Mouse (Mus musculus): ENCODE data around the gene Lyl1.
A peak's percentile ranks its signal among the peaks of the same experiment; 100 is the strongest.

Lyl1 gene

GRCm38 (mm10) chr8:84684537-84684936 lies 16.7 kb upstream of the Lyl1 start:
- TF ChIP-seq CTCF (conservative IDR thresholded peaks at IDR 0.05; ENCODE audit: low read length) (no peak), NANOG (IDR thresholded peaks at IDR 0.05; ENCODE audit: borderline replicate concordance, low read length) (no peak), POU5F1 (IDR thresholded peaks at IDR 0.05; ENCODE audit: borderline replicate concordance, low read length) (no peak)
- Histone ChIP-seq H3K4me1 (replicated peaks; ENCODE audit: low read depth, low read length) (peaks cover 77% of the 10 kb centered on the region), H3K4me3 (replicated peaks; ENCODE audit: low read length) (peak overlapping the region; percentile 87), H3K9me3 (ENCODE audit: low read length) (no peaks in the 10 kb centered on the region), H3K27me3 (ENCODE audit: insufficient read depth, low read length) (no peaks in the 10 kb centered on the region), H3K36me3 (ENCODE audit: insufficient read depth, low read length) (peaks cover 65% of the 10 kb centered on the region)

GRCm38 (mm10) chr8:84686191-84687002 lies 14.9 kb upstream of the Lyl1 start, which contains the start of gene Trmt1:
Gene Trmt1 (plus strand): TSS chr8:84686307.
- peaks cover 60% of the 10 kb centered on the region for H3K36me3 ChIP-seq (ENCODE audit: insufficient read depth, low read length)
- H3K4me3 ChIP-seq (replicated peaks; ENCODE audit: low read length): peak within 1 kb of the TSS; percentile 97
- peaks cover 76% of the 10 kb centered on the region for H3K4me1 ChIP-seq (replicated peaks; ENCODE audit: low read depth, low read length)
- no peaks in the 10 kb centered on the region for H3K27me3 ChIP-seq (ENCODE audit: insufficient read depth, low read length)
- no peaks in the 10 kb centered on the region for H3K9me3 ChIP-seq (ENCODE audit: low read length)
- TF ChIP-seq POU5F1 (IDR thresholded peaks at IDR 0.05; ENCODE audit: borderline replicate concordance, low read length): no peak
- TF ChIP-seq NANOG (IDR thresholded peaks at IDR 0.05; ENCODE audit: borderline replicate concordance, low read length): no peak
- TF ChIP-seq CTCF (conservative IDR thresholded peaks at IDR 0.05; ENCODE audit: low read length): no peak

DNA sequence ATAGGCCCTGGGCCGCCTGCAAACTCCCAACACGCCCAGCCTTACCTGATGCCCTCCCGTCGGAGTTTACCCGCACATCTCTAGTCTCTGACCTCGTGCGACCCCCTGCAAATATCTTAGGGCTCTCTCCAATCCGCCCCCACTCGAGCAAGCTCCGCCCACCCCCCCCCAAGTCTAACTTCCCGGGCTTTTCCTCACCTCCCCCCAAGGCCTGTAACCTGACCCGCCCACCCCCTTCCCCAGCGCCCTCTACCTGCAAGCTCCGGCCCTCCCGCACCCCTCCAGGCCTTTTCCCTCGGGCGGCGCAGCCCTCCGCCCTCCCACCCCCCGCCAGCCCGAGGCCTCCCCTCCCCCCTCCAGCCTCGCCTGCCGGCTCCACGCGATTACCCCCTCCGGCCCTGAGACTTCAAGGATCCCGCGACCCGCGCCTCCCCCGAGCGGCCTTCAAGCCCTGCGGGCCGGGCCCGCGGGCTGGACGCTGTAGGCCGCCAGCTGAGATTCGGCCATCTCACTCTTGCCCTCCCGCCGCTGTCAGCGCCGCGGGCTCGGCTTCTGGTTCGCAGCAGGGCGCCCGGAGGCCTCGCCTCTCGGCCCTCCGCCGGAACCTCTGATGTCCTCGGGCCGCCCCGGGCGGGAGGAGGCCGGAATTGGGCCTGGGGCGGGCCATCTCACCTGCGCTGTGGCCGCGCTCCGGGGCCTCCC lies 14.1 kb upstream of the Lyl1 start:
- Histone ChIP-seq H3K27me3 (ENCODE audit: insufficient read depth, low read length) (no peaks in the 10 kb centered on the region), H3K9me3 (ENCODE audit: low read length) (no peaks in the 10 kb centered on the region), H3K4me1 (replicated peaks; ENCODE audit: low read depth, low read length) (peaks cover 68% of the 10 kb centered on the region), H3K4me3 (replicated peaks; ENCODE audit: low read length) (peak overlapping the region; percentile 97), H3K36me3 (ENCODE audit: insufficient read depth, low read length) (peaks cover 59% of the 10 kb centered on the region)
- TF ChIP-seq POU5F1 (IDR thresholded peaks at IDR 0.05; ENCODE audit: borderline replicate concordance, low read length): no peak
- TF ChIP-seq NANOG (IDR thresholded peaks at IDR 0.05; ENCODE audit: borderline replicate concordance, low read length): no peak
- TF ChIP-seq CTCF (conservative IDR thresholded peaks at IDR 0.05; ENCODE audit: low read length): no peak

DNA sequence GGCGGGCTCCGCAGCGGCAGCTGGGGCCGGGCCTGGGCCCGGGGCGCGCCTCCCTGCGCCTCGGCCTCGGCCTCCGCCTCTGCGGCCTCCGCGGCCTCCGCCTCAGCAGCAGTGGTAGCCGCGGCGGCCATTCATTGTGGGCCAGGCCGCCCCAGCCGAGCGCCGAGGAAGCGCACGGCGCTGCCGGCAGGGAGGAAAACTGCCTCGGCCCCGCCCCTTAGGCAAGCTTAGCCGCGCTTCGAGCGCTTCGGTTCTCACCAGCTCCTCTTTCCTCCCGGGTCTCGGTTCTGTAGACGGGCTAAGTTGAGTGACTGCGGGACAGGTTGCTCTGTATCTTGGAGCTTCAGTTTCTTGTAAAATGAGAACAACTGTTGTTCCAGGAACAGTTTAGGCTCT lies 13.6 kb upstream of the Lyl1 start, which contains the start of gene Nacc1:
TSS of gene Nacc1 (minus strand) at position 158 of the 396 bp plus-strand sequence.
- Histone ChIP-seq H3K9me3 (ENCODE audit: low read length) (no peaks in the 10 kb centered on the region), H3K4me1 (replicated peaks; ENCODE audit: low read depth, low read length) (peaks cover 67% of the 10 kb centered on the region), H3K4me3 (replicated peaks; ENCODE audit: low read length) (peak within 1 kb of the TSS; percentile 97), H3K36me3 (ENCODE audit: insufficient read depth, low read length) (peaks cover 59% of the 10 kb centered on the region), H3K27me3 (ENCODE audit: insufficient read depth, low read length) (no peaks in the 10 kb centered on the region)
- TF ChIP-seq NANOG (IDR thresholded peaks at IDR 0.05; ENCODE audit: borderline replicate concordance, low read length) (no peak), CTCF (conservative IDR thresholded peaks at IDR 0.05; ENCODE audit: low read length) (no peak), POU5F1 (IDR thresholded peaks at IDR 0.05; ENCODE audit: borderline replicate concordance, low read length) (no peak)

- no peak for TF ChIP-seq CTCF (conservative IDR thresholded peaks at IDR 0.05; ENCODE audit: low read length)
- no peak for TF ChIP-seq NANOG (IDR thresholded peaks at IDR 0.05; ENCODE audit: borderline replicate concordance, low read length)
- TF ChIP-seq POU5F1 (IDR thresholded peaks at IDR 0.05; ENCODE audit: borderline replicate concordance, low read length): no peak
- Histone ChIP-seq H3K36me3 (ENCODE audit: insufficient read depth, low read length) (peaks cover 59% of the 10 kb centered on the region), H3K4me1 (replicated peaks; ENCODE audit: low read depth, low read length) (peaks cover 62% of the 10 kb centered on the region)
These were observed 12.0 kb upstream of the Lyl1 start for GRCm38 (mm10) chr8:84689091-84689915.

DNA sequence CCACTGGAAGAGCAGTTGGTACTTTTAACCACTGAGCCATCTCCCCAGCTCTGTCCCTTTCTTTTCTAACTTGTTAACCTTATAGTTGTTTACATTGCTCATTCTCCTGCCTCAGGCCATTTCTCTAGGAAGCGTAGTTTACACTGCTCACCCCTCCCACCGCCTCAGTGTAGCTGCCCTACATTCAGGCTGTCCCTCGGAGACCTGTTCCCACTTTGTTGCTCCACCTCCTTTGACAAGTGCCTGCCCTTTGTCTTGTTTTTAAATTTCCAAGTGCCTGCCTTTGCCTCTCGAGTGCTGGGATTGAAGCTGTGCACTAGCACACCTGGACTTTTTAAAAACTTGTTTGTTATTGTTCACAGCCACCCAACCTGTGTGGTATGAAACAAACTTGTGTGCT lies 7.9 kb upstream of the Lyl1 start:
- TF ChIP-seq CTCF (conservative IDR thresholded peaks at IDR 0.05; ENCODE audit: low read length) (no peak), NANOG (IDR thresholded peaks at IDR 0.05; ENCODE audit: borderline replicate concordance, low read length) (no peak), POU5F1 (IDR thresholded peaks at IDR 0.05; ENCODE audit: borderline replicate concordance, low read length) (no peak)
- Histone ChIP-seq H3K9me3 (ENCODE audit: low read length) (no peaks in the 10 kb centered on the region), H3K36me3 (ENCODE audit: insufficient read depth, low read length) (peaks cover 83% of the 10 kb centered on the region), H3K27me3 (ENCODE audit: insufficient read depth, low read length) (no peaks in the 10 kb centered on the region), H3K4me1 (replicated peaks; ENCODE audit: low read depth, low read length) (peaks cover 68% of the 10 kb centered on the region), H3K4me3 (replicated peaks; ENCODE audit: low read length) (no peak overlapping the region)

More at GRCm38 (mm10) chr8:84689091-84689915, 12.0 kb upstream of the Lyl1 start:
- H3K4me3 ChIP-seq (replicated peaks; ENCODE audit: low read length): peak overlapping the region; percentile 97
- H3K9me3 ChIP-seq (ENCODE audit: low read length): no peaks in the 10 kb centered on the region
- no peaks in the 10 kb centered on the region for H3K27me3 ChIP-seq (ENCODE audit: insufficient read depth, low read length)

GRCm38 (mm10) chr8:84695140-84695539 lies 6.1 kb upstream of the Lyl1 start:
- Histone ChIP-seq H3K4me1 (replicated peaks; ENCODE audit: low read depth, low read length) (peaks cover 71% of the 10 kb centered on the region), H3K27me3 (ENCODE audit: insufficient read depth, low read length) (no peaks in the 10 kb centered on the region), H3K36me3 (ENCODE audit: insufficient read depth, low read length) (peaks cover 99% of the 10 kb centered on the region), H3K9me3 (ENCODE audit: low read length) (no peaks in the 10 kb centered on the region), H3K4me3 (replicated peaks; ENCODE audit: low read length) (no peak overlapping the region)
- TF ChIP-seq CTCF (conservative IDR thresholded peaks at IDR 0.05; ENCODE audit: low read length) (no peak), NANOG (IDR thresholded peaks at IDR 0.05; ENCODE audit: borderline replicate concordance, low read length) (no peak), POU5F1 (IDR thresholded peaks at IDR 0.05; ENCODE audit: borderline replicate concordance, low read length) (no peak)

All from E14TG2a.4 (cell line).